Mouse (Mus musculus): ENCODE measurements around the gene Lmntd1. TPM values are rescaled to one million over a fixed set of nuclear protein-coding genes. Genes with fewer than 3 reads are reported as not detected.

Lmntd1 gene
- polyA plus RNA-seq, 1 experiment from 2014 or later = 1.1 TPM

DNA sequence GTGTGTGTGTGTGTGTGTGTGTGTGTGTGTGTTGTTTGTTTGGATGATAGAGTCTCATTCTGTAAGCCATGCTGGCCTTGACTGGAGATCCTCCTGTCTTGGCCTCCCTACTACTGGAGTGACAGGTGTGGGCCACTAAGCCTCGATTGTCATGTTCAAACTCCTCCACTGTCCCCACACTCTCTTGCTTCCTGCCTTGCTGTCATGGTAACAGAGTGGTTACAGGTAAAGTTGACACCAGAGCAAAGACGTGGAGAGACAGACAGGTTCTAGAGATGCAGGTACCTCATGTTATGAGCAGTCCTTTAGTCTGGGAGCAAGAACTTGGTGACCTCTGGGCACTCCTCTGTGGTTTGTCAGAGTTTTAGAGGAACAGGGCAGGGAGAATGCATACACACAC, 239.7 kb downstream of the Lmntd1 start:
- no peak overlapping the region for H3K4me3 ChIP-seq (replicated peaks; ENCODE audit: low read length)
- no peak overlapping the region for H3K9ac ChIP-seq (ENCODE audit: low read length)
- H3K27me3 ChIP-seq (ENCODE audit: control insufficient read depth, insufficient read depth, low read length) = no peaks in the 10 kb centered on the region
- ATAC-seq (ENCODE audit: insufficient read depth, low FRiP score) = no peak
- WGBS = 65% methylated on average over 2 of the region's 2 CpGs
- H3K4me1 ChIP-seq (ENCODE audit: control insufficient read depth, insufficient read depth, low read length) = peaks cover 4% of the 10 kb centered on the region; the same call in 1 of the 2 replicates
- no peak overlapping the region for H3K27ac ChIP-seq (ENCODE audit: low read length)
- no peaks in the 10 kb centered on the region for H3K36me3 ChIP-seq (ENCODE audit: control insufficient read depth, insufficient read depth, low read length)
- H3K4me2 ChIP-seq (ENCODE audit: low read depth, low read length) = no peak overlapping the region
- H3K9me3 ChIP-seq (replicated peaks; ENCODE audit: control insufficient read depth, low read length) = no peaks in the 10 kb centered on the region

DNA sequence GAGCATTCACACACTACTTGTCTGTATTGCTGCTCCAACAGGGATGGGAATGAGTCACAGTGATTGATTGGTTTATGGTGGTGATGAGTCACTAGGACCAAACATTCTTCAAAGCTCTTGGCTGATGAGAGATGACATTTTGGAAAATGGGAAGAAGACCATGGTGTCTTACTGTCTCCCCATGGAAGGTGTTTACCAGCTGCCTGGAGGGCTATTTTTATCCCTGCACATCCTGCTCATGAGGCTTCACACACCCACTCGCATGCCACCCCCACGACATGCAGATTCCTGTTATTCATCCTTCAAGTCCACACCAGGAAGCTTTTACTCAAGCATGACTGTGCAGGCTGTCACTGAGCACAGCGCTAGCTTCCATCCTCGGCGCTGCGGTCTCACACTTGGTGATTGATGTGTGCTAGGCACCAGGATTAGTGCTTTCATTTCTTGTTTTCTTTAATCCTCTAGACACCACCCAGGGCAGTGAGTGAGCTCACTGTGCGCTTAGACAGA, 240.4 kb downstream of the Lmntd1 start:
- Histone ChIP-seq H3K9me3 (replicated peaks; ENCODE audit: control insufficient read depth, low read length) (no peaks in the 10 kb centered on the region), H3K4me2 (ENCODE audit: low read depth, low read length) (no peak overlapping the region; the same call in 1 of the 2 replicates), H3K36me3 (ENCODE audit: control insufficient read depth, insufficient read depth, low read length) (no peaks in the 10 kb centered on the region), H3K27ac (ENCODE audit: low read length) (no peak overlapping the region), H3K27me3 (ENCODE audit: control insufficient read depth, insufficient read depth, low read length) (no peaks in the 10 kb centered on the region), H3K9ac (ENCODE audit: low read length) (no peak overlapping the region), H3K4me1 (ENCODE audit: control insufficient read depth, insufficient read depth, low read length) (peaks cover 4% of the 10 kb centered on the region; the same call in 1 of the 2 replicates), H3K4me3 (replicated peaks; ENCODE audit: low read length) (no peak overlapping the region)
- WGBS = 40% methylated on average over 7 of the region's 7 CpGs
- no peak for ATAC-seq (ENCODE audit: insufficient read depth, low FRiP score)

DNA sequence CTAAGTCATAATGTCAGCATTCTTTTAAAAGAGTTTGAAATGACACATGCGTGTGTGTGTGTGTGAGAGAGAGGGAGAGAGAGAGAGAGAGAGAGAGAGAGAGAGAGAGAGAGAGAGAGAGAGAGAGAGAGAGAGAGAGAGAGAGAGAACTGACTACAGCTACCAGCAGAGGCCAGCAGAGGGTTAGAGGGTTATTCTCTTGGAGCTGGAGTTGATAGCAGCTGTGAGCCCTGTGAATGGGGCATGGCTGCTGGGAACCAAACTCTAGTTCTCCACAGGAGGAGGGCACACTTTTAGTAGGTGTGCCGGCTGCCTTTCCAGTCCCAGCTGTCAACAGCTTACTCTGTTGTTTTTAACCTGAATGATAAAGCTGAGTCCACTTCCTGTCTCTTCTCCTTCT, 242.1 kb downstream of the Lmntd1 start:
- Histone ChIP-seq H3K4me3 (replicated peaks; ENCODE audit: low read length) (no peak overlapping the region), H3K36me3 (ENCODE audit: control insufficient read depth, insufficient read depth, low read length) (no peaks in the 10 kb centered on the region), H3K27ac (ENCODE audit: low read length) (no peak overlapping the region), H3K4me2 (ENCODE audit: low read depth, low read length) (no peak overlapping the region), H3K27me3 (ENCODE audit: control insufficient read depth, insufficient read depth, low read length) (no peaks in the 10 kb centered on the region), H3K9ac (ENCODE audit: low read length) (no peak overlapping the region), H3K9me3 (replicated peaks; ENCODE audit: control insufficient read depth, low read length) (no peaks in the 10 kb centered on the region), H3K4me1 (ENCODE audit: control insufficient read depth, insufficient read depth, low read length) (peaks cover 4% of the 10 kb centered on the region; the same call in 1 of the 2 replicates)
- 35% methylated on average over 2 of the region's 2 CpGs for WGBS
- no peak for ATAC-seq (ENCODE audit: insufficient read depth, low FRiP score)

DNA sequence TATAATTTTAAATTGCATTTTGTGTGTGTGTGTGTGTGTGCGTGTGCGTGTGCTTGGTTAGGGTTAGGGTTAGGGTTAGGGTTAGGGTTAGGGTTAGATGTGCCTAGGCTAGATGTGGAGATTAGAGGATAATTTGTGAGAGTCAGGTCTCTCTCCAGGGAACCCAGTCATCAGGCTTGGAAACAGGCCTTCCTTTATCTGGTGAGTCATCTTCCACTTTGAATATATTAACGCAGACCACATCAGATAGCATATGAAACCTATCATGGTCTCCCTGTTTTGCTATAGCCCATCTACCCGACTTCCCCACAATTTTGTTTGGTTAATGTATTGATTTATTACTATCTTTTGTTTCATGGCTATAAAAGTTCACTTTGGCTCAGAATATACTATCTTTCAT, 242.5 kb downstream of the Lmntd1 start:
- no peaks in the 10 kb centered on the region for H3K27me3 ChIP-seq (ENCODE audit: control insufficient read depth, insufficient read depth, low read length)
- no peaks in the 10 kb centered on the region for H3K36me3 ChIP-seq (ENCODE audit: control insufficient read depth, insufficient read depth, low read length)
- WGBS = 64% methylated on average over 4 of the region's 4 CpGs
- H3K4me2 ChIP-seq (ENCODE audit: low read depth, low read length) = no peak overlapping the region
- peaks cover 4% of the 10 kb centered on the region; the same call in 1 of the 2 replicates for H3K4me1 ChIP-seq (ENCODE audit: control insufficient read depth, insufficient read depth, low read length)
- no peak for ATAC-seq (ENCODE audit: insufficient read depth, low FRiP score)
- H3K4me3 ChIP-seq (replicated peaks; ENCODE audit: low read length) = no peak overlapping the region
- no peak overlapping the region for H3K9ac ChIP-seq (ENCODE audit: low read length)
- no peaks in the 10 kb centered on the region for H3K9me3 ChIP-seq (replicated peaks; ENCODE audit: control insufficient read depth, low read length)
- no peak overlapping the region for H3K27ac ChIP-seq (ENCODE audit: low read length)

DNA sequence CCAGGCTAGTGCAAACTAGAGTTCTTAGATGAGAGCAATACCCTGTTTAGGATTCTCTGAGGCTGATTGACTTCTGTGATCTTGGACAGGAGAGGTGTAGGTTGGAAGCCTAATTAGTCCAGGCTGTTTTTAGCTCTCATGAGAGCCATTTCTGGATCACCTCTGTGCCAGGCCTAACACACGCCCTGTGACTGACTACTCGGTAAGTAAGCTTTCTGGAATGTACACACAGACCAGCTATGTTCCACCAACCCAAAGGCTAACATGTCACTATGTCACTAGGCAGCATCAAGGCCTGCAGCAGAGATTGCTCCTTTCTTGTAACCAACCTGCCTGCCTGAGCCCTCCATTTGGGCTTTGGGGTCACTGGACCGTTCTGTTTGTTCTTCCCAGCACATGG, 243.8 kb downstream of the Lmntd1 start:
- 74% methylated on average over 3 of the region's 3 CpGs for WGBS
- Histone ChIP-seq H3K4me3 (replicated peaks; ENCODE audit: low read length) (no peak overlapping the region), H3K9ac (ENCODE audit: low read length) (no peak overlapping the region), H3K9me3 (replicated peaks; ENCODE audit: control insufficient read depth, low read length) (no peaks in the 10 kb centered on the region), H3K27ac (ENCODE audit: low read length) (no peak overlapping the region), H3K4me2 (ENCODE audit: low read depth, low read length) (no peak overlapping the region), H3K4me1 (ENCODE audit: control insufficient read depth, insufficient read depth, low read length) (peaks cover 4% of the 10 kb centered on the region; the same call in 1 of the 2 replicates), H3K27me3 (ENCODE audit: control insufficient read depth, insufficient read depth, low read length) (no peaks in the 10 kb centered on the region), H3K36me3 (ENCODE audit: control insufficient read depth, insufficient read depth, low read length) (no peaks in the 10 kb centered on the region)
- ATAC-seq (ENCODE audit: insufficient read depth, low FRiP score) = no peak

DNA sequence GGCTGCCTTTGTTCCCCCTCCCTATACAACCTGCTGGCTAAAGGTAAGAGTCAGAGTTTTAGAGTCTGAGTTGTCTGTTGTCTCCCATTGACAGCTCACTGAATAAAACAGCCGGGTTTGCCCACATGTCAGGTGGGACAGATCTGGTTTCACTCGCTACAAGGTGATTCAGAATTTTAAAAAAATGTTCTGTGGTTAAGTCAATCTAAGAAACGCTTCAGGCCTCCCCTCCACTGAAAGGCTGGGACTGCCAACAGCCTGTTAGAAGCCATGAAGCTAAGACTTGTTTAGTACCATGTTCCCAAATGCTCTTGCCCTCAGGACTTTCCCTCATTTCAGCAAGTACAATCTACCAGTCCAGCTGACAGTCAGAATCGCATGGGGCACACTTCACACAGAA, 244.8 kb downstream of the Lmntd1 start:
- 48% methylated on average over 4 of the region's 4 CpGs for WGBS
- peaks cover 4% of the 10 kb centered on the region; the same call in 1 of the 2 replicates for H3K4me1 ChIP-seq (ENCODE audit: control insufficient read depth, insufficient read depth, low read length)

DNA sequence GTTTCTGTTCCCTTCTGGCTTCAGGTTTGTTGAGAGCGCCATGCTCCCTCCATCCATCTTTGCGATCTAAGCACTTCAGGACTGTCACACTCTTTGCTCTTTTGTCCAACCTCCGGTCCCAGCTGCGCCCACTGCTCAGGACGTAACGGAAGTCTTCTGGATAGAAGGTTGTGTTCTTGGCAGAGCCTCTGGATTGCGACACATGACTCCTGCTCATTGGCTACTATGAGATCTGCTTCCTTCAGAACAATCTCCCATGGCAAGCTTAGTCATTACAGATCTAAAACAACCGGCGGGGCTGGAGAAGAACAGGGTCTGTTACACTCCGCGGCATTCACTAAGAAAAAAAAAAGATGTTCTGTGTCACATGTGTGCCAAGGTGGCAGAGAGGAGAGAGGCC, 247.6 kb downstream of the Lmntd1 start:
- 94% methylated on average over 11 of the region's 11 CpGs for whole genome bisulfite sequencing
- no peak overlapping the region for H3K27ac ChIP-seq (ENCODE audit: low read length)
- no peak overlapping the region for H3K4me3 ChIP-seq (replicated peaks; ENCODE audit: low read length)
- no peak overlapping the region for H3K4me2 ChIP-seq (ENCODE audit: low read depth, low read length)
- H3K9me3 ChIP-seq (replicated peaks; ENCODE audit: control insufficient read depth, low read length) = no peaks in the 10 kb centered on the region
- H3K4me1 ChIP-seq (ENCODE audit: control insufficient read depth, insufficient read depth, low read length) = no peaks in the 10 kb centered on the region; the same call in 1 of the 2 replicates
- ATAC-seq (ENCODE audit: insufficient read depth, low FRiP score) = no peak
- no peak overlapping the region for H3K9ac ChIP-seq (ENCODE audit: low read length)
- no peaks in the 10 kb centered on the region for H3K36me3 ChIP-seq (ENCODE audit: control insufficient read depth, insufficient read depth, low read length)
- no peaks in the 10 kb centered on the region for H3K27me3 ChIP-seq (ENCODE audit: control insufficient read depth, insufficient read depth, low read length)

More for the DNA sequence above, 244.8 kb downstream of the Lmntd1 start:
- ATAC-seq (ENCODE audit: insufficient read depth, low FRiP score) = no peak
- Histone ChIP-seq H3K4me3 (replicated peaks; ENCODE audit: low read length) (no peak overlapping the region), H3K36me3 (ENCODE audit: control insufficient read depth, insufficient read depth, low read length) (no peaks in the 10 kb centered on the region), H3K27me3 (ENCODE audit: control insufficient read depth, insufficient read depth, low read length) (no peaks in the 10 kb centered on the region), H3K9me3 (replicated peaks; ENCODE audit: control insufficient read depth, low read length) (no peaks in the 10 kb centered on the region), H3K9ac (ENCODE audit: low read length) (no peak overlapping the region), H3K4me2 (ENCODE audit: low read depth, low read length) (no peak overlapping the region), H3K27ac (ENCODE audit: low read length) (no peak overlapping the region)

DNA sequence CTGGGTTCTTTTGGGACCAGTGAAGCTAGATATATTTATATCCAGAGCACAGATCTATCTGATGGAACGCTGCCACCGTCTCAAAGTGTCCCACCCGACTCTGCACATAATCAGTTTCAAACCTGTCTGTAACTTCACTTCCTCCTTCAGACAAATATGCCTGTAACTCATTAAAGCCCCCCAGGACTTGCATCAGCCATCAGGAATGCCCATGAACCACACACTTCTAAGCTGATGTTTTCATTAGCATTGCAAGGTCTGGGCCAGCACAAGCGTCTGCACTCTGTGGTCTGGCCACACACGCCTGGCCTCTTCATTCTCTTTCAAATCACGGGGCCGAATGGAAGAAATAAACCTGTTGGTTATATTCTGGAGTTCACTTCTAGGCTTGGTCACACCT, 250.4 kb downstream of the Lmntd1 start:
- Histone ChIP-seq H3K4me2 (ENCODE audit: low read depth, low read length) (no peak overlapping the region), H3K27me3 (ENCODE audit: control insufficient read depth, insufficient read depth, low read length) (no peaks in the 10 kb centered on the region), H3K4me1 (ENCODE audit: control insufficient read depth, insufficient read depth, low read length) (0 out of 2 replicates have a peak, but pooled peaks cover 3% of the 10 kb centered on the region), H3K9ac (ENCODE audit: low read length) (no peak overlapping the region), H3K36me3 (ENCODE audit: control insufficient read depth, insufficient read depth, low read length) (no peaks in the 10 kb centered on the region), H3K4me3 (replicated peaks; ENCODE audit: low read length) (no peak overlapping the region), H3K9me3 (replicated peaks; ENCODE audit: control insufficient read depth, low read length) (no peaks in the 10 kb centered on the region), H3K27ac (ENCODE audit: low read length) (no peak overlapping the region)
- WGBS = 66% methylated on average over 7 of the region's 7 CpGs
- ATAC-seq (ENCODE audit: insufficient read depth, low FRiP score) = no peak

DNA sequence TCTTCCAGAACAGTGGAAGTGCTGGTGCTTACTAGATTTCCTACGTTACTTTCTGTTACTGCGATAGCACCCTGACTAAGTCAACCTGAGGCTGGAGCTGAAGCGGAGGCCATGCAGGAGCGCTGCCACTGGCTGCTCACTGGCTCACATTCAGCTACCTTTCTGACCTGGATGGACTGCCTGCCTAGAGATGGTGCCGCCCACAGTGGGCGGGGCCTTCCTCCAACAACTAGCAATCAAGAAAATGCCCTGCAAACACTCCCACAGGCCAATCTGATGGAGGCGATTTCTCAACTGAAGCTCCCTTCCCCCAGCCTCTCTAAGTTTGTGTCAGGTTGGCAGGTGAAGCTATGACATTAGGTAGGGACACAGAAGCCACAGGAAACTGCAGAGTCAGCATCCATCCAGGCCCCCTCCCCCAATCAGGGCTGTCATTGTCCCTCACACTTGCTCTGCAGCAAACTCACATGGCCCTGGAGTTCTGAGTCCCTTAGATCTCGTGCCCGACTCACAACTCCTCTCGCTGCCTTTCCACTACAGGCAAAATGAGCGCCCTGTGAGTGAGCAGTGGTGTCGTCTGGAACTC, 252.9 kb downstream of the Lmntd1 start:
- ATAC-seq (ENCODE audit: insufficient read depth, low FRiP score) = peak; percentile 69; the same call in 1 of the 2 replicates
- no peak overlapping the region for H3K4me2 ChIP-seq (ENCODE audit: low read depth, low read length)
- 68% methylated on average over 12 of the region's 12 CpGs for WGBS

More for the DNA sequence above, 252.9 kb downstream of the Lmntd1 start:
- Histone ChIP-seq H3K27me3 (ENCODE audit: control insufficient read depth, insufficient read depth, low read length) (no peaks in the 10 kb centered on the region), H3K27ac (ENCODE audit: low read length) (no peak overlapping the region), H3K36me3 (ENCODE audit: control insufficient read depth, insufficient read depth, low read length) (no peaks in the 10 kb centered on the region), H3K9me3 (replicated peaks; ENCODE audit: control insufficient read depth, low read length) (no peaks in the 10 kb centered on the region), H3K4me3 (replicated peaks; ENCODE audit: low read length) (no peak overlapping the region), H3K4me1 (ENCODE audit: control insufficient read depth, insufficient read depth, low read length) (peaks cover 3% of the 10 kb centered on the region; the same call in 1 of the 2 replicates), H3K9ac (ENCODE audit: low read length) (no peak overlapping the region)

All from stomach, embryonic 16.5 days (tissue).